Mouse (Mus musculus): Measurements from ENCODE around the gene Lipk.

- TF ChIP-seq CTCF (IDR thresholded peaks at IDR 0.05) (no peak), EP300 (IDR thresholded peaks at IDR 0.05) (no peak)
Observed at GRCm38 (mm10) chr19:34089011-34089680, 81.1 kb downstream of the Lipk start.
